Mouse (Mus musculus): ENCODE data around the gene S1pr4. TPM values are rescaled to one million over a fixed set of nuclear protein-coding genes. Genes with fewer than 3 reads are reported as not detected.

The S1pr4 gene
- total RNA-seq, 2 experiments from 2014 or later = 0.97 to 1.2 TPM

DNA sequence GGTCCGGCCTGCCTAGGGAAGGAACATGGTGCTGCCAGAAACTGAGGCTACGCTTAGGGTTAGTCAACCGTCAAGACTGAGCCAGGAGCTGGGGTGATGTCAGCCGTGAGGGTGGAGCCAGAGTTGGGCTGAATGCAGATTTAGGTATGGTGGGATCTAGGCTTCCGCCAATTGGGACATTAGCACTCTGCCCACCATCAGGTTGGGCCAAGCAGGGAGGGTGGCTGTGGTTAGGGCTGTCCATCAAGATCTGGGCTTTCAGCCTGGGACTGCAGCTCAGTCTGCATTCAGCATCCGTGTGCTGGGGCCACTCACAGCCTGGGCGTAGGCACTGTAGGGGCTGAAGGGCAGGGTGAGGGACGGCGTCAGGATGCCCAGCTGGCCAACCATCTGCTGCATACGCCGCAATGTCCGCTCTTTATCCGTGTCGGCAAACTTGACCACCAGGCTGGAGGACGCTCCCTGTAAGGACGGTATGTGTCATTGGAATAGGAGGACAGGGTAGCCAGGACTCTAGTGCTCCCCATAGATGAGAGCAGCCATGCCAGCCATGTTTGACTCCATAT, 32.2 kb downstream of the S1pr4 start:
- H3K27ac ChIP-seq = no peak overlapping the region
- intact Hi-C loops (cut with DNase I) = no loop called here
- DNase-seq = peak; percentile 13
- no peak for TF ChIP-seq CTCF (IDR thresholded peaks at IDR 0.05)
- H3K4me3 ChIP-seq = no peak overlapping the region

DNA sequence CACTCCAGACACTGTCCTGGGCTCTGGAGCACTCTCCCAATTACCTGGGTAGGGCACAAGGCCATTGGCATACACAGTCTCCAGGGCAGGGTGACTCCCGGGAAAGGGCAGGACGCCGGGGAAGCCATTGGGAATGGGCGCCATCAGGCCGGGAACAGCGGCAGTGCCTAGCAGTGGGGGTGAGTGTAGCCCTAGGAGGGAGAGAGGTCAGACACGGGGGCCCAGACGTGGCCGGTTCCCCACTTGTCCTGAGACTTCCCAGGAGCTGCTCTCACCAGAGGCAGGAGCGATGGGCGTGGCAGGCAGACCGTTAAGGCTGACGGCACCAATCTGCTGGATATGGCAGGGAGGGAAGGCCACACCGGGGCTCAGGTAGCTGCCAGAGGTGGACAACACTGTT, 33.1 kb downstream of the S1pr4 start:
- peak; percentile 14 for DNase-seq
- no peak for TF ChIP-seq CTCF (IDR thresholded peaks at IDR 0.05)
- Histone ChIP-seq H3K4me3 (no peak overlapping the region), H3K27ac (no peak overlapping the region)
- intact Hi-C loops (cut with DNase I) = no loop called here

DNA sequence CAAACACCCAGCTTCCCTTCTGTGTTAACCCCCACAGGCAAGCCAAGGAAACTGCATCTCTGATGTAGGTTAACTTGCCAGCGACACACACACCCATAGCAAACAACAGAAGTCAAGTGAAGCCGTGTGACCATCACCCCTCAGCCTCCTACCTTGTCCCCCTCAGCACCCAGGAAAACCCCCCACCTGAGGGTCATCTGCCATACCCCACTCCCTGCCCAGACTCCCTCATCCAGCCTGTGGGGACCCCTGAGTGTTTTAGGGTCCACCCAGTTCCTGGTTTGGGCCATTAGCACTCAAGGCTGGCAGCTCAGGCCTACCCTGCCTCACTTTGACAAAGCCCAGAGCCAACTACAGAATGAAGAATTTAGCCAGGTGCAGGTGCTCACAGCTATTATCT, 33.9 kb downstream of the S1pr4 start:
- TF ChIP-seq CTCF (IDR thresholded peaks at IDR 0.05) = no peak
- intact Hi-C loops (cut with DNase I) = no loop called here
- Histone ChIP-seq H3K4me3 (no peak overlapping the region), H3K27ac (no peak overlapping the region)
- peak; percentile 8 for DNase-seq

DNA sequence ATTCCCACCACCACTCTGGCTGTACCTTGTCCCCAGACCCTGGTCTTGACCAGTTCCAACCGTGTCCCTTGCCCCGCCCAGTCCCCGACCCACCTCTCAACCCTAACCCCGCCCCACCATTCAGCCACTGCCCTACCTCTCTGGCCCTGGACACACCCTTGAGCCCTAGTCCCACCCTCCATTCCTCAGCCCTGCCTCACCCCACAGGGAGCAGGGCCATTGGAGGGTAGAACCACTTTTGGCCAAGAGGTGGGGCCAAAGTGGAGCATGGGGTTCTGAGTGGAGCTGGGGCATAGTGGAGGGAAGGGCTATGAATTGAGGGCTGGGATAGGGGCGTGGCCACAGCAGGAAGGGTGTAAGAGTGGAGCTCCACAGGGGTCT, 34.7 kb downstream of the S1pr4 start:
- no peak overlapping the region for H3K4me3 ChIP-seq
- intact Hi-C loops (cut with DNase I) = no loop called here
- peak; percentile 14 for DNase-seq
- TF ChIP-seq CTCF (IDR thresholded peaks at IDR 0.05) = no peak
- no peak overlapping the region for H3K27ac ChIP-seq

DNA sequence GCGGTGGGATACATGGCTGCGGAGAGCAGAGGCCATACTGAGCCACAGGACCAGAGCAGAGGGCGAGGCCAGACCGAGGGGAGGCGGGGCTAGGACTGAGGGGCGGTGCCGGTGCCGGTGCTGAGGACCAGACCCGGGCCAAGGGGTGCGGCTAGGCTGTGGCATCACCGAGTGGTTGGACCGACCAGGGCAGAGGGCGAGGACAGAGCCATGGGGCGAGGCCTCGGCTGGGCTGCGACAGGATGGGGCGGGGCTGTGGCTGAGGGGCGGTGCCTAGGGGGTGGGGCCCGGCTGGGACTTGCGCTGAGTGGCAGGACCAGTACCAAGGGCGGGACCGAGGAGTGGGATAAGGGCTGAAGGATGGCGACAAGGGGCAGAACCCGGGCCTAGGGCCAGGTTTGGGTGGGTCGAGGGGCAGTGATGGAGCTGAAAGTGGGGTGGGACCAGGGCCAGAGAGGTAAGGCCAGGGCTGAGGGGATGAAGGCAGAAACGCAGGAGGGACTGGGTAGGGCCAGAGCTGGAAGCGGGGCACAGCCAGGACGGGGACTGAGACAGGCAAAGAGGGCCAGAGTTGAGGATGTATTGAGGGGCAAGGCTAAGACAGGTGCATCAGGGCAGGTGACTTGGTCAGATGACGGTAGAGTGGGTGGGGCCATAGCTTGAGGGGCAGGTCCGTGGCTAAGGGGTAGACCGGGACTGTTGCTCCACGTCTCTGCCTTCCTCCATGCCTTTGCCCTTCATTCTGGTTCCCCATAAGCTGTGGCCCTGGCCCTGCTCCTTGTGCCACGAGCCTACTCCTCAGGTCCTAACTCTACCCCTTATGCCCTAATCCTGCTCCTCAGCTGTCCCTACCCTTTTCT, 35.3 kb downstream of the S1pr4 start:
- intact Hi-C loops (cut with DNase I) = no loop called here
- no peak overlapping the region for H3K27ac ChIP-seq
- H3K4me3 ChIP-seq = peak overlapping the region; percentile 57
- TF ChIP-seq CTCF (IDR thresholded peaks at IDR 0.05) = no peak
- peak; percentile 73 for DNase-seq

DNA sequence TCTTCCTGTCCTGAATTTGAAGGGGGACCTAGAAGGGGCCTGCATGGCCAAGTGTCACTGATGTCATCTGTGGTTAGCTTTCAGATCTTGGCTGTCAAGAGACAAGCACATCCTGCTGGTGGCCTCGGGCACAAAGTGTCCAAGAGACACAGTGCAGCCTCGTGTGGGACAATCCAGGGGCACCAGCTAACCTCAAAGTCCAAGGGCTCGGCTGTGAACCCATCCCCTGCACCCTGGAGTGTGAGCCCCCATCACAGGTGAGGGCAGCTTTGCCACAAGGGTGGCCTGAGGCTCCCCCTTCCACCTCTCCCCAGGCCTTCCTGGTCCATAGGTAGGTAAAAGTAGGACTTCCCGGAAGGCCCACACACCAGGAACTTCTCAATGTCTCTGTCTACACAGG, 36.4 kb downstream of the S1pr4 start:
- TF ChIP-seq CTCF (IDR thresholded peaks at IDR 0.05) = no peak
- peak; percentile 18 for DNase-seq
- Histone ChIP-seq H3K27ac (no peak overlapping the region), H3K4me3 (no peak overlapping the region)
- intact Hi-C loops (cut with DNase I) = no loop called here

DNA sequence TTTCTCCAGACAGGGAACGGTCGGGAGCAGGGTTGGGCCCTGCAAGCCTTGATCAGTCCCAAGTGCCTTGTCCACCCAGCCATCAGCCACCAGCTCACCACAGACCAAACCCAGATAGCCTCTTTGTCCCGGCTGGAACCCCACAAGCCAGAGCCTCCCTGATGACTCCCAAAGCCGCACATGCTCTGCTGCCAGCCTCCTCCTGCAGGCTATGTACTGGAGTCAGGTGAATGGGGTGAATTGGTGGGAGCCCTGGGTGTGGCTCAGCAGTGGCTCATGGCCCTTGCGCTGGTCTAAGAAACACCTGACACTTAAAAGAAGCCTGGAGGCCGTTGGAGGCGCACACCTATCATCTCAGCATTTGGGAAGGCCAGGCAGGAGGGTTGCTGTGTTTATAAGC, 37.0 kb downstream of the S1pr4 start:
- no peak overlapping the region for H3K27ac ChIP-seq
- no peak overlapping the region for H3K4me3 ChIP-seq
- TF ChIP-seq CTCF (IDR thresholded peaks at IDR 0.05) = no peak
- DNase-seq = peak; percentile 11
- intact Hi-C loops (cut with DNase I) = no loop called here

DNA sequence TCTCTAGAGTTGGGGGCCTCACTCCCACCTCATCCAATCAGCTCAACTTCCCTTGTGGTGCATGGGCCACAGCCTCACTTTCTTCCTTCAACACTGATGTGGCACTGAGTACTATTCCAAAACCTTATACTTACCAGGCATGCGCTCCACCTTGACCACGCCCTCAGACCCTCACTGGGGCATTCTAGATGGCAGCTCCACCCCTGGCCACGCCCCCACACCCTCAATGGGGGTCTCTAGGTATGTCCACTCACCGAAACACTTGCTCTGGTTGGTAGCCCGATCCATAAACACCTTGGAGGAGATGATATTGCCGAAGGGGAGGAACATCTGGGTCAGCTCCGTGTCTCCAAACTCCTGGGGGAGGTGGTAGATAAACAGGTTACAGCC, 37.5 kb downstream of the S1pr4 start:
- Histone ChIP-seq H3K27ac (no peak overlapping the region), H3K4me3 (no peak overlapping the region)
- DNase-seq = peak; percentile 14
- intact Hi-C loops (cut with DNase I) = no loop called here
- TF ChIP-seq CTCF (IDR thresholded peaks at IDR 0.05) = no peak

DNA sequence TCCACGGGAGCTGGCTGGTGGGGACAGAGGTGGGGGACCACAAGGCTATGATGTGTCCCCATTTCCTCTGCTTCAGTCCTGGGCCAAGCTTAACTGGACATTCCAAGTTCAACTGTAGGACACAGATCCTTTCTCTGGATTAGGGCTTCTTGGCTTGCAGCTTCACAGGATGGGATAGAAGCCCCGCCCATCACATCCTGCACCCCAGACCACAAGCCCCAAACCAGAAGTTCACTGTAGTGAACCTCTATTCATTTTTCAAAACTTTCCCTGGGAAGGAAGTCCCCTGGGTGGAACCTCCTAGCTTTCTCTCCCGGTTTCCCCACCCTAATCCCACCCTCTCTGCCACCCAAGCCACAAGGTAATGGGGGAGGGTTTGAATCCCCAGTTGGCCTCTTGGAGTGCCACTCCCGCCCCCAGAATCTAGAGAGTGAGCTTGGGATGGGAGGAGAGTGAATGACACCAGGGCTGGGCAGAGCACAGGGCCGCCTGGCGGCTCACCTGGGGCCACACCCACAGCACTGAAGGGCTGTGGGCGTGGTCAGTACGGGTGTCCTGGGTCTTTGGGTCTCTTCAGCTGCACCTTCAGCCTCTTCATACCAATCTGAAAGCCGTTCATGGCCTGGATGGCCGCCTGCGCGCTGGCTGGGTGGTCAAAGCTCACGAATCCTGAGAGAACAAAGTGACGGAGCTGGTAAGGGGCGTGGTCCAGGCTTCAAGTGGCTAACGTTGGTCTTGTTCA, 38.1 kb downstream of the S1pr4 start:
- DNase-seq = peak; percentile 13
- Histone ChIP-seq H3K4me3 (no peak overlapping the region), H3K27ac (no peak overlapping the region)
- no peak for TF ChIP-seq CTCF (IDR thresholded peaks at IDR 0.05)
- intact Hi-C loops (cut with DNase I) = no loop called here

DNA sequence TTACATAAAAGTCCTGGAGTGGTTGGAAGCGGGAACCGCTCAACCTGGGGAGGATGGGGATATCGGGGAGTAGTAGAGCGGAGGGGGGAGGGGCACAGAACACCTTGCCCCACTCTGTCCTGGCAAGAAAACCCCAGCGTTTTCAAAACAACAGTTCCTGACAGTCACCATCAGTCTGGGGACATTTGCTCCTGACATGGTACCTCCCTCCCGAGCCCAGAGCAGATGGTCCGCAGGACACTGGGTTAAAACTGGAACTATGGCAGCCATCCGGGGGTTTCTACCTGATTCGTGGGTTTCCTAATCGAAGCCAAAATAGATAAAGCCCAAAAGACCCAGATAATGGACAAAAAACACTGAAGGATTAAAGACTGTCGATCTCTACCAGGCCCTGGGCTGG, 39.0 kb downstream of the S1pr4 start:
- H3K27ac ChIP-seq = no peak overlapping the region
- TF ChIP-seq CTCF (IDR thresholded peaks at IDR 0.05) = no peak
- no peak for DNase-seq
- H3K4me3 ChIP-seq = no peak overlapping the region
- intact Hi-C loops (cut with DNase I) = no loop called here

DNA sequence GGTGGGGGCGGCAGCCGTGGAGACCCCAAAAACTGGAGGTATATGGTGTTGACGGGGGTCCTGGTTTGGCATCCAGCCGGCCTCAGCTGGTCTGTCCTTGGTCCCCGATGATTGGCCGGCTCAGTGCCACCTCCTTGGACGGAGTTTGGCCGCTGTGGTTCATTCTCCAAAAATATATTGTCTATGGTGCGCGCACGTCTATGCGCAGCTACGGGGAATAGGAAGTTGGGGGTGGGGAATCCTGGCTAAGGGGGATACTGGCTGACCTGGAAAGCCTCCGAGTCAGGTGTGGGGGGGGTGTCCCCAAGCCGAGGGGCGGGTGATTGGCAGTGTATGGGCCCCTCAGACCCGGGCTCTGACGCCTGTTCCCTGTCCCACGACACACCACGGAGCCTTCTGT, 39.5 kb downstream of the S1pr4 start:
- no peak for DNase-seq
- no peak for TF ChIP-seq CTCF (IDR thresholded peaks at IDR 0.05)
- Histone ChIP-seq H3K27ac (no peak overlapping the region), H3K4me3 (no peak overlapping the region)
- intact Hi-C loops (cut with DNase I) = no loop called here

DNA sequence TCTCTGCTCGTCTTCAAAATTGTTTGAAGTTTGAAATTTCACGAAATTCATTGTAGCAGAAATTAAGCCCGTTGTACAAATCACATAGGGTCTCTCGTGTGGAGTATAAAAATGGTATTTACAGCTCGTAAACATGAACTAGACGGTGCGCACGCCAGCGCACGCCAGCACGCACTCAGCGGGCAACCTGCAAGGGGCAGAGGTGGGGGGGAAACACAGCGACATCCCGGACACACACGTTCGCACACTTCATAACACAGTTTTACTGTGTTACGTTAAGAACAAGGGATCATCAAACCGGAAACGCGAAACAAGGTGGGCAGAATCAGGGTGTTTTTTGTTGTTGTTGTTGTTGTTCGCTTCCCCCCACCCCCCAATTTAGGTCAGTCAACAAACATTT, 40.5 kb downstream of the S1pr4 start:
- Histone ChIP-seq H3K4me3 (no peak overlapping the region), H3K27ac (no peak overlapping the region)
- TF ChIP-seq CTCF (IDR thresholded peaks at IDR 0.05) = no peak
- intact Hi-C loops (cut with DNase I) = no loop called here
- DNase-seq = no peak

DNA sequence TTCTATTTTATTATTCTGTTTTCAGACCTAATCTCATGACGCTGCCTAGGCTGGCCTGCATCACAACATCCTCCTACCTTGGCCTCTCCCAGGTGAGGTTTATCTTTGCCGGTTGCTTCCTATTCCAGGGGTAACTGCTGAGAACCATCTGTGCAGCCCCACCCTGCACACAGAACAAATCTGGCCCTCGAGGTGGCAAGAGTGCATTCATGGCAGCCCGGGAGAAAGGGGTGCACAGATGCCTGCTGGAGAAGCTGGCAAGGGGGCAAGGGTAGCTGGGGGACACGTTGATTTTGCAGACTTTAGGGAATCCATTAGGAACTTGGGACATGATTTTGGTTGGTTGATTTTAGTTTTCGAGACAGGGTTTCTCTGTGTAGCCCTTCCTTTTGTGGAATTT, 41.7 kb downstream of the S1pr4 start:
- no peak overlapping the region for H3K27ac ChIP-seq
- TF ChIP-seq CTCF (IDR thresholded peaks at IDR 0.05) = no peak
- H3K4me3 ChIP-seq = no peak overlapping the region
- intact Hi-C loops (cut with DNase I) = no loop called here
- no peak for DNase-seq
